Mouse (Mus musculus): ENCODE results near the gene Rbfox1. TPM values are rescaled to one million over a fixed set of nuclear protein-coding genes. Genes with fewer than 3 reads are reported as not detected.

The Rbfox1 gene
- polyA plus RNA-seq, 1 experiment from 2014 or later: 3.9 TPM

GRCm38 (mm10) chr16:6283496-6283895, 398.3 kb downstream of the Rbfox1 start:
- Histone ChIP-seq H3K36me3 (ENCODE audit: control insufficient read depth, insufficient read depth, low read length) (no peaks in the 10 kb centered on the region), H3K9ac (ENCODE audit: low read depth, low read length) (no peak overlapping the region), H3K4me3 (ENCODE audit: low read length) (no peak overlapping the region), H3K27me3 (replicated peaks; ENCODE audit: control insufficient read depth, insufficient read depth, low read length) (no peaks in the 10 kb centered on the region), H3K9me3 (ENCODE audit: control insufficient read depth, low read length) (no peaks in the 10 kb centered on the region), H3K4me1 (ENCODE audit: control insufficient read depth, insufficient read depth, low read length) (no peaks in the 10 kb centered on the region), H3K27ac (ENCODE audit: low read length) (no peak overlapping the region), H3K4me2 (ENCODE audit: low read depth, low read length) (no peak overlapping the region)
- ATAC-seq: no peak
- WGBS: 88% methylated on average over 4 of the region's 4 CpGs

- H3K4me2 ChIP-seq (ENCODE audit: low read depth, low read length): no peak overlapping the region
- no peak for ATAC-seq
- 62% methylated on average over 4 of the region's 4 CpGs for WGBS
- no peaks in the 10 kb centered on the region for H3K4me1 ChIP-seq (ENCODE audit: control insufficient read depth, insufficient read depth, low read length)
- H3K36me3 ChIP-seq (ENCODE audit: control insufficient read depth, insufficient read depth, low read length): no peaks in the 10 kb centered on the region
- H3K27ac ChIP-seq (ENCODE audit: low read length): no peak overlapping the region
- H3K27me3 ChIP-seq (replicated peaks; ENCODE audit: control insufficient read depth, insufficient read depth, low read length): no peaks in the 10 kb centered on the region
- H3K9ac ChIP-seq (ENCODE audit: low read depth, low read length): no peak overlapping the region
- no peak overlapping the region for H3K4me3 ChIP-seq (ENCODE audit: low read length)
- no peaks in the 10 kb centered on the region for H3K9me3 ChIP-seq (ENCODE audit: control insufficient read depth, low read length)
These were observed 399.2 kb downstream of the Rbfox1 start for GRCm38 (mm10) chr16:6284317-6284716.

GRCm38 (mm10) chr16:6287699-6288098, 402.5 kb downstream of the Rbfox1 start:
- H3K4me1 ChIP-seq (ENCODE audit: control insufficient read depth, insufficient read depth, low read length): no peaks in the 10 kb centered on the region
- no peak overlapping the region for H3K4me3 ChIP-seq (ENCODE audit: low read length)
- H3K9ac ChIP-seq (ENCODE audit: low read depth, low read length): no peak overlapping the region
- no peak overlapping the region for H3K4me2 ChIP-seq (ENCODE audit: low read depth, low read length)
- no peak overlapping the region for H3K27ac ChIP-seq (ENCODE audit: low read length)
- H3K9me3 ChIP-seq (ENCODE audit: control insufficient read depth, low read length): no peaks in the 10 kb centered on the region
- ATAC-seq: no peak
- 66% methylated on average over 2 of the region's 2 CpGs for WGBS
- no peaks in the 10 kb centered on the region for H3K36me3 ChIP-seq (ENCODE audit: control insufficient read depth, insufficient read depth, low read length)
- no peaks in the 10 kb centered on the region for H3K27me3 ChIP-seq (replicated peaks; ENCODE audit: control insufficient read depth, insufficient read depth, low read length)

GRCm38 (mm10) chr16:6300112-6300511, 415.0 kb downstream of the Rbfox1 start:
- Histone ChIP-seq H3K4me3 (ENCODE audit: low read length) (no peak overlapping the region), H3K27ac (ENCODE audit: low read length) (no peak overlapping the region), H3K4me1 (ENCODE audit: control insufficient read depth, insufficient read depth, low read length) (no peaks in the 10 kb centered on the region), H3K4me2 (ENCODE audit: low read depth, low read length) (no peak overlapping the region), H3K9ac (ENCODE audit: low read depth, low read length) (no peak overlapping the region), H3K27me3 (replicated peaks; ENCODE audit: control insufficient read depth, insufficient read depth, low read length) (no peaks in the 10 kb centered on the region), H3K36me3 (ENCODE audit: control insufficient read depth, insufficient read depth, low read length) (no peaks in the 10 kb centered on the region), H3K9me3 (ENCODE audit: control insufficient read depth, low read length) (no peaks in the 10 kb centered on the region)
- no peak for ATAC-seq
- 71% methylated on average over 5 of the region's 5 CpGs for WGBS

- WGBS: 61% methylated on average over 1 of the region's 1 CpGs
These were observed 417.9 kb downstream of the Rbfox1 start for GRCm38 (mm10) chr16:6303082-6303481.

GRCm38 (mm10) chr16:6309940-6310339, 424.8 kb downstream of the Rbfox1 start:
- Histone ChIP-seq H3K36me3 (ENCODE audit: control insufficient read depth, insufficient read depth, low read length) (no peaks in the 10 kb centered on the region), H3K27me3 (replicated peaks; ENCODE audit: control insufficient read depth, insufficient read depth, low read length) (no peaks in the 10 kb centered on the region), H3K4me3 (ENCODE audit: low read length) (no peak overlapping the region), H3K9me3 (ENCODE audit: control insufficient read depth, low read length) (no peaks in the 10 kb centered on the region), H3K4me2 (ENCODE audit: low read depth, low read length) (no peak overlapping the region), H3K4me1 (ENCODE audit: control insufficient read depth, insufficient read depth, low read length) (no peaks in the 10 kb centered on the region), H3K9ac (ENCODE audit: low read depth, low read length) (no peak overlapping the region), H3K27ac (ENCODE audit: low read length) (no peak overlapping the region)
- no peak for ATAC-seq

More at GRCm38 (mm10) chr16:6303082-6303481, 417.9 kb downstream of the Rbfox1 start:
- Histone ChIP-seq H3K27me3 (replicated peaks; ENCODE audit: control insufficient read depth, insufficient read depth, low read length) (no peaks in the 10 kb centered on the region), H3K9ac (ENCODE audit: low read depth, low read length) (no peak overlapping the region), H3K4me3 (ENCODE audit: low read length) (no peak overlapping the region), H3K27ac (ENCODE audit: low read length) (no peak overlapping the region), H3K36me3 (ENCODE audit: control insufficient read depth, insufficient read depth, low read length) (no peaks in the 10 kb centered on the region), H3K4me1 (ENCODE audit: control insufficient read depth, insufficient read depth, low read length) (no peaks in the 10 kb centered on the region), H3K9me3 (ENCODE audit: control insufficient read depth, low read length) (no peaks in the 10 kb centered on the region), H3K4me2 (ENCODE audit: low read depth, low read length) (no peak overlapping the region)
- no peak for ATAC-seq

- no peaks in the 10 kb centered on the region for H3K9me3 ChIP-seq (ENCODE audit: control insufficient read depth, low read length)
- WGBS: 81% methylated on average over 18 of the region's 18 CpGs
- H3K27me3 ChIP-seq (replicated peaks; ENCODE audit: control insufficient read depth, insufficient read depth, low read length): no peaks in the 10 kb centered on the region
- no peaks in the 10 kb centered on the region for H3K36me3 ChIP-seq (ENCODE audit: control insufficient read depth, insufficient read depth, low read length)
- H3K9ac ChIP-seq (ENCODE audit: low read depth, low read length): no peak overlapping the region
- ATAC-seq: no peak
- no peak overlapping the region for H3K4me3 ChIP-seq (ENCODE audit: low read length)
- H3K27ac ChIP-seq (ENCODE audit: low read length): no peak overlapping the region
- H3K4me2 ChIP-seq (ENCODE audit: low read depth, low read length): no peak overlapping the region
- no peaks in the 10 kb centered on the region for H3K4me1 ChIP-seq (ENCODE audit: control insufficient read depth, insufficient read depth, low read length)
These were observed 425.9 kb downstream of the Rbfox1 start for GRCm38 (mm10) chr16:6310744-6311678.

GRCm38 (mm10) chr16:6313689-6314088, 428.5 kb downstream of the Rbfox1 start:
- Histone ChIP-seq H3K27ac (ENCODE audit: low read length) (no peak overlapping the region), H3K27me3 (replicated peaks; ENCODE audit: control insufficient read depth, insufficient read depth, low read length) (no peaks in the 10 kb centered on the region), H3K4me1 (ENCODE audit: control insufficient read depth, insufficient read depth, low read length) (no peaks in the 10 kb centered on the region), H3K9me3 (ENCODE audit: control insufficient read depth, low read length) (no peaks in the 10 kb centered on the region), H3K36me3 (ENCODE audit: control insufficient read depth, insufficient read depth, low read length) (no peaks in the 10 kb centered on the region), H3K9ac (ENCODE audit: low read depth, low read length) (no peak overlapping the region), H3K4me3 (ENCODE audit: low read length) (no peak overlapping the region), H3K4me2 (ENCODE audit: low read depth, low read length) (no peak overlapping the region)
- WGBS: 69% methylated on average over 6 of the region's 6 CpGs
- no peak for ATAC-seq

- no peak for ATAC-seq
- no peak overlapping the region for H3K9ac ChIP-seq (ENCODE audit: low read depth, low read length)
- H3K27me3 ChIP-seq (replicated peaks; ENCODE audit: control insufficient read depth, insufficient read depth, low read length): no peaks in the 10 kb centered on the region
- no peaks in the 10 kb centered on the region for H3K9me3 ChIP-seq (ENCODE audit: control insufficient read depth, low read length)
- H3K4me3 ChIP-seq (ENCODE audit: low read length): no peak overlapping the region
- H3K4me1 ChIP-seq (ENCODE audit: control insufficient read depth, insufficient read depth, low read length): no peaks in the 10 kb centered on the region
- 35% methylated on average over 1 of the region's 1 CpGs for WGBS
- H3K36me3 ChIP-seq (ENCODE audit: control insufficient read depth, insufficient read depth, low read length): no peaks in the 10 kb centered on the region
- H3K4me2 ChIP-seq (ENCODE audit: low read depth, low read length): no peak overlapping the region
- H3K27ac ChIP-seq (ENCODE audit: low read length): no peak overlapping the region
These were observed 439.7 kb downstream of the Rbfox1 start for GRCm38 (mm10) chr16:6324832-6325231.
